Mouse (Mus musculus): ENCODE measurements around the gene Drc3. TPM values are rescaled to one million over a fixed set of nuclear protein-coding genes. Genes with fewer than 3 reads are reported as not detected.
A peak's percentile ranks its signal among the peaks of the same experiment; 100 is the strongest.

Gene Drc3
- 1.2 and 1.8 TPM in 2 replicates for polyA plus RNA-seq (2012; ENCODE audit: insufficient read depth, insufficient read length, missing spikeins)

DNA sequence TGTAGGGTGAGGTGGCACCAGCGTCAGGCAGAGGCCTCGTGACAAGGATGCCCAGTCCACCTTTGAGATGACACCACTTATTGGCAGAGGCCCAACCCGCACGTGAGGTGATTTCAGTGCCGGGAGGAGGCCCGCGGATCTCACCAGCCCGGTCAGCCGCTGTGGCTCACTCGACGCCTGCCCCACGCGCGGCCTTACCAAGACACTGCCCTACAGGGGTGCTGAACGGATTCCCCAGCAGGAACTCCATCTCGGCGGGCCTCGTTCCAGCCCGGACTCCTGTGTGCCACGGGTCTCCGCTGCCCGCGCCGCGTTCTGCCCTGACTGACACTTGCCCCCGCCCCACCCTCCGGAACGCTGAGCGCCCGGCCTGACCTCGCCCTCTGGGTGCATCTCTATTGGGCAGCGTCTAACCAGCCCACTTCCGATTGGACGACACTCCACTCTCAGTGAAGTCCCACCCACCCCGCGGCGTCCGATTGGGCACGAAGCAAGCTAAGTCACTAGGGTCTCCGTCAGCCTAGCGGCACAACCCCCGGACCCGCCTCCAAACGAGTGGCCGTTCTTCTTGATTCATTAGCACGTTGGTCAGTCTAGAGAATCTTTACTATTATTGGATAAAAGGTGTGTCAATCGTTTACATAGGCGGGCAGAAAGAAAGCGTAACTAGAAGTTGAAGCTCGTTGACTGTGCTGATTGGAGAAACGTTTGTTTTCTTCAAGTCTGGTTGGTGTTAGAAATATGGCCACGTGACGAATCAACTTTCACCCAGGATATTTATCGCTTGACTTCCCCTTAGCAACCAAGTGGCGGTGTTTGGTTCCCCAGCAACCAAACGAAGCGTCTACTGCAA is at the start of gene Drc3, which contains the start of gene Tom1l2:
Gene Drc3, plus strand, starts transcription at position 771 of the 853 bp plus-strand sequence.
Gene Tom1l2, minus strand, starts transcription at position 347 of the 853 bp plus-strand sequence.
- no peaks in the 10 kb centered on the region for H3K4me1 ChIP-seq (ENCODE audit: control insufficient read depth, insufficient read depth, insufficient read length, low read length)
- peak within 1 kb of the TSS; percentile 74 for H3K4me3 ChIP-seq (ENCODE audit: insufficient read depth, low read depth, low read length)
- H3K27ac ChIP-seq (replicated peaks; ENCODE audit: low read depth, low read length) = peak within 1 kb of the TSS; percentile 57

DNA sequence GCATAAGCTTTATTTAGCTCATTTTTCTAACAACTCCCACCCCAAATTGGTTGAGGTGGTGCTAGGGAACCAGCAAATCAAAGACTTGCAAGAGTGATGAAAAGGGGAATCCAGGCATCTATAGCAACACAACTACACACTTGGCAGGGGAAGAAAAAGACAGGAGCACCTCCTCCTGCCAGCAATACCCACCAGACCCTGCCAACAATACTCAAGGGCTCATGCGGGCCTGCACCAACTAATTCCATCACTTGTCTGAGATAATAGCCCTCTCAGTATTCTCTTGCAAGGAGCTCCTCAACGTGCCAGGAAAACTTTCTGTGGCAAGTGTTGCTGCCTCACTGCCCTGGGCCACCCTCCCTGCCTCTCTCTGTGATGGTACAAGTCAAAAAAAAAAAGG is 49.6 kb upstream of the Drc3 start:
- H3K4me3 ChIP-seq (ENCODE audit: insufficient read depth, low read depth, low read length) = no peak overlapping the region
- H3K27ac ChIP-seq (replicated peaks; ENCODE audit: low read depth, low read length) = no peak overlapping the region

DNA sequence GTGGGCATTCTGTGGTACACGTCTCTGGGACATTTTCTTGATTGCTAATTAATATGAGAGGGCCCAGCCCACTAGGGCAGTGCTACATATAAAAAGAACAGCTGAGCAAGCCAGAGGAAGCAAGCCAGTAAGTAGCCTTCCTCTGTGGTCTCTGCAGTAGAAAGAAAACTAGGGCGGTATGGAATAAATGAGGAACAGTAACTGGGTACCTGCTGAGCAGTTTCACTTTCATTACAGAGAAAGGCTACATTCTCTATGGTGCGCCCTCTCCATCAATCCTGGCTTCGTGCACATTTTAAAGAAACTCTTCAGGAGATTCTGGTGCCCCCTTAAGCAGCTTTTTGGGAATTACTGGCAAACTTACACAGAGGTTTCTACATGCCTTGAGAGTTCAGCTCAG is 47.5 kb upstream of the Drc3 start:
- Histone ChIP-seq H3K4me3 (ENCODE audit: insufficient read depth, low read depth, low read length) (no peak overlapping the region), H3K4me1 (ENCODE audit: control insufficient read depth, insufficient read depth, insufficient read length, low read length) (peaks cover 28% of the 10 kb centered on the region), H3K27ac (replicated peaks; ENCODE audit: low read depth, low read length) (no peak overlapping the region)

More for the DNA sequence above, 49.6 kb upstream of the Drc3 start:
- peaks cover 24% of the 10 kb centered on the region for H3K4me1 ChIP-seq (ENCODE audit: control insufficient read depth, insufficient read depth, insufficient read length, low read length)

DNA sequence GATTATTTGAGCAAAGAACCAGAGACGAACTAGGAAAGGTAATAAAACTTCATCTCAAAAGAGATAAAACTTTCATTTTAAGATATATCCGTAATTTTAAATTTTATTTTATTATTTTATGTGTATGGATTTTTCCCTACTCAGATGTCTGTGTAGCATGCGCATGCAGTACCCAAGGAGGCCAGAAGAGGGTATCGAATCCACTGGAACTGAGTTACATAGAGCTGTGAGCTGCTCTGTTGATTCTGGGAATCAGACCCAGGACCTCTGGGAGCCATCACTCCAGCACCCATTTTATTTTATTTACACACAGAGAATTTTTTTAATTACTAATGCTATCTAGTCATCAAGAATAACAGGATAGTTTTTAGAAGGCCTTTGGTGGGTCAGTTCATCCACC is 46.3 kb upstream of the Drc3 start:
- Histone ChIP-seq H3K4me1 (ENCODE audit: control insufficient read depth, insufficient read depth, insufficient read length, low read length) (peaks cover 30% of the 10 kb centered on the region), H3K4me3 (ENCODE audit: insufficient read depth, low read depth, low read length) (no peak overlapping the region), H3K27ac (replicated peaks; ENCODE audit: low read depth, low read length) (no peak overlapping the region)

DNA sequence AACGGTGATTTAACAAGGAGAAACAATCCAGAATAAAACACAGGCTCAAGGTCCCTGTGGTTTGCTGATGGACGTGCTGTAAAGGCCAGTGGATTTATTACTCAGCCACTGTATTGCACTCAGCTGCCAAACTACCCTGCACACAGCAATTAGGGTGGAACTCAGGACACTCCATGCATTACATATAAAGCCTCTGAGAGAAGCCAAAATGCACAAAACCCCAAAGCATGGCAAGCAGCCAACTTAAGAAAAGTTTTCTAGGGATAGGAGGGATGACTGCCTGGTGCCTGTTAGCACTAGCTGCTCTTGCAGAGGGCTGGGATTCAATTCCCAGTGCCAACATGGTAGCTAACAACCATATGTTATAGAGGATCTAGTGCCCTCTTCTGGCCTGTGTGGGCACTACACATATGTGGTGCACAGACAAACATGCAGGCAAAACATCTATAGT is 45.7 kb upstream of the Drc3 start:
- Histone ChIP-seq H3K4me1 (ENCODE audit: control insufficient read depth, insufficient read depth, insufficient read length, low read length) (peaks cover 26% of the 10 kb centered on the region), H3K4me3 (ENCODE audit: insufficient read depth, low read depth, low read length) (no peak overlapping the region), H3K27ac (replicated peaks; ENCODE audit: low read depth, low read length) (no peak overlapping the region)

DNA sequence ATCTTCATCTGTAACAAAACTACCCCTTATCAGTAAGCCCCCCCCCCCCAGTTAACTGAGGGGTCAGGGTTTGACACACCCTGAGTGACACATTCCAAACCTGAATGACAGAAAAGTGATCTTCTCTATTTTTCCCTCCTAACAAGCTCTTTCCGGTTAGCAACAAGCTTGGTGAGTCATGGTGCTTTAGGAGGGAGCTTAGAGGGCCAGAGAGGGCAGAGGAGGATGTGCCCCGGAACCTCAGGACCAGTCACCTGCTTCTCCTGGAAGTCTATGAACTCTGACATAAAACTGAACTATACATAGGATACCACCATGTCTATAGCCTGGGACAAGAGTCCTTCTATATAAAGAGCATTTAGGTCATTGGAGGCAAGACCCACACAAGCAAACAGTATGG is 45.1 kb upstream of the Drc3 start:
- H3K4me3 ChIP-seq (ENCODE audit: insufficient read depth, low read depth, low read length) = no peak overlapping the region
- 0 out of 2 replicates have a peak overlapping the region, but pooled peaks have one; percentile 51 for H3K27ac ChIP-seq (replicated peaks; ENCODE audit: low read depth, low read length)
- H3K4me1 ChIP-seq (ENCODE audit: control insufficient read depth, insufficient read depth, insufficient read length, low read length) = peaks cover 22% of the 10 kb centered on the region

DNA sequence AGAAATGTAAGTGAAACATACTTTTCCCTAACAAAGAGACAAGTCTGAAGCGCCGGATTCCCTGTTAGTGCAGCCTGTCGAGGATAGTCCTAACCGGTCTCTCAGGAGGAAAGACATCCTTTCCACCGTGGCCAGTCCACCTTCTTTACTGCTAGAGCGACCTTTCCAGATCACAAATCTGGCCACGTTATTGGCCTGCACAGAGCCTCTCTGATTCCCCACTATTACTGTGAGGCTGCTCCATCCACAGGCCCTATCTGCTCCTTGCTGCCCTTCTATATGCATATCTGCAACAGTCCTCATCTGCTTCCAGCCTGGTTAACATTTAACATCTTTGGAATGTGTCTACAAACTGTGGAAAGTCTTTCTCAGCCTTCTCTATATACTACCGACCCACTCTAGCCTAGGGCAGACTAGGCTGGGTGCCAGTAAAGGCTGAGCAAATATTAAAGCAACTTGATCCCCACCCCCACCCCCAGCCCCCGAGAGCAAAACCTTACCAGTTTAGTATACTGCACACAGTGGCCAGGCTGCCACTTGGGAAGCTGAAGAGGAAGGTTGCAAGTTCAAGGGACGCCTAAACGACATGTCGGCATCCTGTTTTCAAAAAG is 44.5 kb upstream of the Drc3 start:
- Histone ChIP-seq H3K4me1 (ENCODE audit: control insufficient read depth, insufficient read depth, insufficient read length, low read length) (peaks cover 19% of the 10 kb centered on the region), H3K27ac (replicated peaks; ENCODE audit: low read depth, low read length) (peak overlapping the region; percentile 51), H3K4me3 (ENCODE audit: insufficient read depth, low read depth, low read length) (no peak overlapping the region)

DNA sequence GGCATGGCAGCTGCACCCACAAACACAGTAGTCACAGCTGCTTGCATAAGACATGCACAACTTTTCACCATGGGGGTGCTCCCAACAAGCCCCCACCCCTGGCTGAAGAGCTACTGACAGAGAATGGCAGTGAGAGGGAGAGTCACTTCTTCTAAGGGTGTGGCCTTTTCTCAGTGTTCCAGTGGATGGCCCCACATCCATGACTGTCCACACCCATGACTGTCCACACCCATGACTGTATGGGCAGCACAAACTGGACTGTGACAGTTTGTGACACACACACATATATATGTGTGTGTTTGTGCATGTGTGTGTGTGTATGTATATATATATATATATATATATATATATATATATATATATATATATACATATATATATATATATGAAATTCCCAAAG is 43.3 kb upstream of the Drc3 start:
- Histone ChIP-seq H3K27ac (replicated peaks; ENCODE audit: low read depth, low read length) (no peak overlapping the region), H3K4me1 (ENCODE audit: control insufficient read depth, insufficient read depth, insufficient read length, low read length) (peaks cover 19% of the 10 kb centered on the region), H3K4me3 (ENCODE audit: insufficient read depth, low read depth, low read length) (no peak overlapping the region)

DNA sequence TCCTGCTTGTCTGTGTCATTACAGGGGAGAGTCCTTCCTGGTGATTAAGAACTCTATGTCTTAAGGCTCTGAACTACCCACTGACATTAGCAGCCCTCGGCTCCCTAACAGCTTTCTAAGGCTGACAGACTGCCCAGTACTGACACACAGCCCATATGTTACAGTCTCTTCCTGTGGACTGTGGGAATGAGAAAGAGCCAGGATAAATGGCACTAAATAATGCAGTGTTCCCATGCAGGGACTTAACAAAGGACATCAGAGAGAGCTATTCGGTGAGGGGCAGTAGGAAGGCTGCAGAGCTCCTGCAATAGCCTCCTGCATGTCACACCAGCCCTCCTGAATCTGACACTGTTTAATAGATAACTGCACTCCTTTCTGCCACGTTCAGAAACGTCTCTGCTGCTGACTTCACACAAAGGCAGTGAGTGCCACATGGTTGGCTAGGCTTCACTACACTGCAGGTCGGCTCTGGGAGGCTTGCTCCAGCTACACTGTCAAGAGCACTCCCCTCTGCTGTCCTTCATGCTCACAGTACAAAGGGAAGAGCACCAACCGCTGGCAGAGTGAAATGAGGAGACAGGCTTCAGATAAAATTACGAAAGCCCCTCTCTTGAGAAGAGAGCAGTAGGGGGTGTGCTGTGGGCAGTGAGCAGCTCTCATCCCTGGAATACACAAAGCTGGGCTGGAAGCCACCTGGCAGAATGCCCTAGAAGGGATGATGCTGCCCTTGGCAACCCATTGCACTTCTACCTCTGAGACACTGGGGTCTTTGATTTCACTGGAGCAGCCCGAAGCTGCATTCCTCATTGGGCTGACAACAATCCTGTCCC is 41.9 kb upstream of the Drc3 start:
- Histone ChIP-seq H3K4me1 (ENCODE audit: control insufficient read depth, insufficient read depth, insufficient read length, low read length) (peaks cover 19% of the 10 kb centered on the region), H3K4me3 (ENCODE audit: insufficient read depth, low read depth, low read length) (no peak overlapping the region), H3K27ac (replicated peaks; ENCODE audit: low read depth, low read length) (no peak overlapping the region)

DNA sequence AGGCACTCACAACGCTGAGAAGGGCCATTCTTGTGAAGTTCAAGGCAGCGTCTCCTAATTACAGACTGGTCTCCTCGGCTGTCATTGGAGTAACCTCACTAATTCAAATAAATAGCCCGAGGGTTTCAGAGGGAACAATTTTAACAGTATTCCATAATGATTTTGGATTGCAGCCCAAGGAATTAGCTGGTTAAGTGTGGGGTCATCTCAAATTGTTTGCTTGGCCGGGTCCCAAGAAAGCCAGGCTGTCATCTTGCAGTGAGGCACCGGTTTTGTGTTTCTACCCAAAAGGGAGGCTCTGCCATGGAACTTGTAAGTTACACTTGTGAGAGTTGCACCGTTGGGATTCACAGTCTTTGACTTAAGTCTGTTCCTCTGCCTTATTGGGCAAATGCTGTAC is 36.9 kb upstream of the Drc3 start:
- Histone ChIP-seq H3K27ac (replicated peaks; ENCODE audit: low read depth, low read length) (no peak overlapping the region), H3K4me1 (ENCODE audit: control insufficient read depth, insufficient read depth, insufficient read length, low read length) (peaks cover 6% of the 10 kb centered on the region), H3K4me3 (ENCODE audit: insufficient read depth, low read depth, low read length) (no peak overlapping the region)

DNA sequence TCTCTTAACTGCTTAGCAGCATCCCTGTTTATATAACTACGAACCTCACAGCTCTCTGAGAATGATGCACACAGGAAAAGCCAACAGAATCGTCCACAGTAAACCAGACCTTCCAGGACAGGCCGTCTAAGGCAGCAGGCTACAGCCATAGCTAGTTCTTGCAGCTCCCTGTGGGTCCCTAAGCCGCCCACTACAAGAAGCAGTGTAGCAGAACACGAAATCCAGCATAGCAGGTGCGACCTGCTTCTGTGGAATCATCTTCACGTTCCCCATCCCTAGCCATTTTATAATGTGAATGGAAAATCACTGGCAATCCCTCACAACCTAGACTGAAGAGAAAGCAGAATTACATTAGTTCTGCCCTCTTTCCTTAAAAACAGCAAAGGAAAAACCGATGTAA is 36.2 kb upstream of the Drc3 start:
- Histone ChIP-seq H3K4me3 (ENCODE audit: insufficient read depth, low read depth, low read length) (no peak overlapping the region), H3K27ac (replicated peaks; ENCODE audit: low read depth, low read length) (no peak overlapping the region), H3K4me1 (ENCODE audit: control insufficient read depth, insufficient read depth, insufficient read length, low read length) (peaks cover 3% of the 10 kb centered on the region)

DNA sequence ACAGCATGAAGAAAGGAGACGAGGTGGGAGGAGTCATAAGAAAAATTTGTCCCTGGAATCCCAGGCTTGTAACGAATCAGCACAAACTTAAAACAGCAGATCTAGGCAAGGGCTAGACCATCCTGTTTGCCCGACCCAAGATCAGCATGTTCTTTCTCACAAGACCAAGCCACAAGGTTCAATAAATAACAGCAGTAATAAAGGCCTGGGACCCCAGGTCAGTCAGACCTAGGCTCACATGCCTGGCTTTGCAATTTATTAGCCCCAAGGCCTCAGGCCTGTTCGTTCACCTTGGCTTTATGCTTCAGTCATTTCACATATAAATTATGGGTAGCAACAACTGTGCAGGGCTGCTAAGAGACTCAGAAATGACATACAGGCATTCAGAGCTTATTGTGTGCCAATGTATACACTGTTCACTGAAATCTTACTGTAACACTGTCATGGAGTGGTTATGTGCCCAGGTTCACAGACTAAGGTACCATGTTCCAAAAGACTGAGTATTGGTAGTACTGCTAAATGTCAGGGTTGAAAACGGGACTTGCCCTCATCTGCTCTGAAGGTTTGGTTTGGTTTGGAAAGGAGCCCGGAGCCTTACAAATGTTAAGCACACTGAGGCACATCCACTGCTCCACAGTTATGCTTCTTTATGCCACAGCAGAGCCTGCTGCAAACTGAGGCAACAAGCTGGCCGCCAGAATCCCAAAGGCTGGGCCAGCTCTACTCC is 35.6 kb upstream of the Drc3 start:
- no peak overlapping the region for H3K27ac ChIP-seq (replicated peaks; ENCODE audit: low read depth, low read length)

DNA sequence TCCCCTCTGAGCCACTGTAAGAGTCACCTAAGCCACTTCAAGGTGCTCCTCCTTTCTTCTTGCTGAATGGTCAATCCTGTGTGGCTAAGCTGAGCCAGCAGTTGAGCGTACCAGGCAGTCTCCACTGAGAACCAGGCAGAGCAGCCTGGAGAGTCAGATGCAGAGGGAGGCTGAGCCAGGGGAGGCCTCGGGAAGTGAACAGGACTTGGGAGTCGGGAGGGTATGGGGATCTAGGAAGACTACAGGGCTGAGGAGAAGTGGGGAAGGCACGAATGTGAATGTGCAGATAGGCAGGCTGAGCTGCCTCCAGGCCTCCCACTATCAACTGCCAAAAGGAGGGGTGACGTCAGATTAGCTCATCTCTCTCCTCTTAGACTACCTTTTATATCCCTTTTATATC is 34.4 kb upstream of the Drc3 start:
- Histone ChIP-seq H3K4me3 (ENCODE audit: insufficient read depth, low read depth, low read length) (no peak overlapping the region), H3K27ac (replicated peaks; ENCODE audit: low read depth, low read length) (no peak overlapping the region), H3K4me1 (ENCODE audit: control insufficient read depth, insufficient read depth, insufficient read length, low read length) (peaks cover 3% of the 10 kb centered on the region)

More for the DNA sequence above, 35.6 kb upstream of the Drc3 start:
- Histone ChIP-seq H3K4me3 (ENCODE audit: insufficient read depth, low read depth, low read length) (no peak overlapping the region), H3K4me1 (ENCODE audit: control insufficient read depth, insufficient read depth, insufficient read length, low read length) (peaks cover 3% of the 10 kb centered on the region)

DNA sequence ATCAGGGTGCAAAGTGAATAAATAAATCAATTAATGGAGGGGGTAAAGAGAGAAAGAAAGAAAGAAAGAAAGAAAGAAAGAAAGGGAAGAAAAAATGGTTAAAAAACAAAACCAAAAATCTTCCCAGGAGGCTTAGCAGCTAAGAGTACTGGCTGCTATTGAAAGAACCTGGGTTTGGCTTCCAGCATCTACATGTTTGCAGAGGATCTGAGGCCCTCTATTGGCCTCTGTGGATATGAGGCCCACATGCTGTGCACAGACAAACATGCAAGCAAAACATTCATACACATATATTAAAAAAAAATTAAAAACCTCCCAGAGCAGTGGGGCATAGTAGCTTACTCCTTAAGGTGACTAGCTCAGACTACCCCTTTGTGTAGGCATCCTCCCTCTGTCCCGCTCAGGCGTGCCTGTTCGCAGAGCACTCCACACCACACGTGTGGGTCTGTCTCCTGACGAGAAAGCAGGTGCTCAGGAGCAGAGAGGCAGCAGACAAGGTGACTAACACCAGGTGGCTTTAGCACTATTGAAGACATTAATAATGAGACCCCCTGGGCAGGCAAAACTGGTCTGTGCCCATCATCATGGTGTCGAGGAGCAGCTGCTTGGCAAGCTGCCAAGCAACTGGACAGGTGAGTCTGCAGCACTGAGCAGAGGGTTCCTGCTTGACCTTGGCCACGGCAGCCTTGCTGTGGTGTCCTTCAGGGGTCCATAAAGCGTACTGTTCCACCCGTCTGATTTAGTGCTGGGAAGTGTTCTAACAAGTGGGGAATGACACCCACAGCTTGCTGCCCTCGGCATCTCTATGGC is 33.7 kb upstream of the Drc3 start:
- Histone ChIP-seq H3K4me3 (ENCODE audit: insufficient read depth, low read depth, low read length) (no peak overlapping the region), H3K27ac (replicated peaks; ENCODE audit: low read depth, low read length) (no peak overlapping the region), H3K4me1 (ENCODE audit: control insufficient read depth, insufficient read depth, insufficient read length, low read length) (peaks cover 3% of the 10 kb centered on the region)
